Comparison of ENCODE assay signal across 8 mouse cellular contexts in the genomic region with DNA sequence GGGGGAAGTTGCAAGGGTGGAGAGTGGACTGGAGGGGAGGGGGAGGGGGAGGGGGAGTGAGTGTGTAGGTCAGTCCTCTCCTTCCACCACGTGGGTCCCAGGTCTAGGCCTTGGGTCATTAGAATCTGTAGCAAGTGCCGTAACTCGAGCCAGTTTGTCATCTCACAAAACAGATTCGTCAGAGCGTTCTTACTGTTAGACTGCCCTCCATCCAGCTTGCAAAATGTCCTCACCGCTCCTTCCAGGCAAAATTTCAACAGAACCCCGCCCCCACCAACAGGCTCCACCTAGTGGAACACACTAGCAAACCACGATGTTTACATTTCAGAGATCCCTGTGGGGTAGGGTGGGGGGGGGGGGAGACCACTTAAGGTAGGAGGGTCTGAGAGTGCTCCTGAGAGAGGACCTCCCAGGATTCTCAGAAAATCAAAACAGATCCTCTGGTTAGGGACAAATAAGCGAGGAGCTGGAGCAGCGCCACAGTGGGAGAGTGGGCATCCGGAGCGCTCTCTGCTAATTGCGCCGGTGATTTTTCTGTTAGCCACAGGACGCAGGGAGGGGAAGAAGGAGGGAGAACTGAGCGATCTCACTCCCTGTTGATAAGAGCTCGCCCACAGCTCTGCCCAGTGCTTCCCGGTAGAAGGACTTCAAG. TPM values are rescaled to one million over a fixed set of nuclear protein-coding genes. Genes with fewer than 3 reads are reported as not detected.
A peak's percentile ranks its signal among the peaks of the same experiment; 100 is the strongest.
DNase-seq lines count a peak whose midpoint lies in the region; ATAC-seq and TF ChIP-seq lines count a peak whose summit lies in the region.

No protein-coding gene starts in this region.

- DNase-seq in heart, adult 11 months, result peak; percentile 95
- no peak for DNase-seq in heart, postnatal 25 days (ENCODE audit: low spot score)
- DNase-seq in brain, embryonic 14.5 days (ENCODE audit: low read depth), result peak; percentile 80
- peak; percentile 57 to 71 for DNase-seq in heart, postnatal 14 days
- DNase-seq in left cerebral cortex, postnatal 10 days (ENCODE audit: extremely low spot score in 1 of 2, low spot score in 2 of 2), result peak; percentile 41 to 76
- peak; percentile 71 to 78 for DNase-seq in right cerebral cortex, postnatal 10 days (ENCODE audit: low spot score in 2 of 2)

- TF ChIP-seq POLR2A in brain, embryonic 14.5 days (IDR thresholded peaks at IDR 0.05; ENCODE audit: borderline replicate concordance, extremely low read depth, insufficient read depth, insufficient read length, poor library complexity, severe bottlenecking), result no peak

- ATAC-seq in erythroid progenitor cell, adult 5-6 weeks (replicated peaks; ENCODE audit: low FRiP score, poor library complexity, severe bottlenecking), result peak; percentile 68
- peak; percentile 51 for ATAC-seq in megakaryocyte, adult 5-6 weeks (ENCODE audit: poor library complexity, severe bottlenecking)

- peak; percentile 59; the same call in 1 of the 2 replicates for TF ChIP-seq CTCF in brain, embryonic 14.5 days (IDR thresholded peaks at IDR 0.05; ENCODE audit: borderline replicate concordance, extremely low read depth, insufficient read depth, insufficient read length)

- intact Hi-C loops in heart, postnatal 25 days (cut with DNase I), result no loop called here
- intact Hi-C loops in heart, postnatal 14 days (cut with DNase I), result no loop called here
- intact Hi-C loops in left cerebral cortex, postnatal 10 days (cut with DNase I), result no loop called here

RNA-seq across cellular contexts. Expression of a gene that starts 16.4 kb away (rescaled TPM):
- not detected for total RNA-seq in heart, postnatal 25 days (2021)
- polyA plus RNA-seq in brain, embryonic 14.5 days (2012; rRNA removed), result not detected in 2 replicates
- not detected in 2 replicates for total RNA-seq in erythroid progenitor cell, adult 5-6 weeks (2015; ENCODE audit: low replicate concordance)
- not detected in 2 replicates for total RNA-seq in erythroid progenitor cell, adult 5-6 weeks (2017; ENCODE audit: low replicate concordance)
- not detected for total RNA-seq in heart, postnatal 14 days (2021)
- total RNA-seq in left cerebral cortex, postnatal 10 days (2021), result not detected
- total RNA-seq in megakaryocyte, adult 5-6 weeks (2015), result not detected in 2 replicates
- not detected in 2 replicates for total RNA-seq in megakaryocyte, adult 5-6 weeks (2017)

RNA-seq across cellular contexts. Expression of a gene that starts 19.5 kb away (rescaled TPM):
- 1 to 10 TPM; 2.3 to 3.1 TPM for total RNA-seq in heart, postnatal 25 days (2021)
- polyA plus RNA-seq in brain, embryonic 14.5 days (2012; rRNA removed), result 6.8 and 9.4 TPM in 2 replicates
- total RNA-seq in erythroid progenitor cell, adult 5-6 weeks (2015; ENCODE audit: low replicate concordance), result 0.42 TPM in 1 of 2 replicates, not detected in the other
- 0.51 and 0.53 TPM in 2 replicates for total RNA-seq in erythroid progenitor cell, adult 5-6 weeks (2017; ENCODE audit: low replicate concordance)
- 1 to 10 TPM; 1.5 to 1.8 TPM for total RNA-seq in heart, postnatal 14 days (2021)
- 1 to 10 TPM; 1.0 to 1.3 TPM for total RNA-seq in left cerebral cortex, postnatal 10 days (2021)
- not detected in 2 replicates for total RNA-seq in megakaryocyte, adult 5-6 weeks (2015)
- total RNA-seq in megakaryocyte, adult 5-6 weeks (2017), result not detected in 2 replicates

RNA-seq across cellular contexts. Expression of a gene that starts 54.0 kb away (rescaled TPM):
- total RNA-seq in heart, postnatal 25 days (2021), result 10 to 100 TPM; 57.2 to 60.6 TPM
- 29.6 and 29.9 TPM in 2 replicates for polyA plus RNA-seq in brain, embryonic 14.5 days (2012; rRNA removed)
- total RNA-seq in erythroid progenitor cell, adult 5-6 weeks (2015; ENCODE audit: low replicate concordance), result 8.6 and 11.3 TPM in 2 replicates
- 6.8 and 8.5 TPM in 2 replicates for total RNA-seq in erythroid progenitor cell, adult 5-6 weeks (2017; ENCODE audit: low replicate concordance)
- 10 to 100 TPM; 64.1 to 67.6 TPM for total RNA-seq in heart, postnatal 14 days (2021)
- 10 to 100 TPM; 29.9 to 30.9 TPM for total RNA-seq in left cerebral cortex, postnatal 10 days (2021)
- total RNA-seq in megakaryocyte, adult 5-6 weeks (2015), result 15.5 and 17.8 TPM in 2 replicates
- total RNA-seq in megakaryocyte, adult 5-6 weeks (2017), result 13.5 and 19.3 TPM in 2 replicates

RNA-seq across cellular contexts. Expression of a gene that starts 56.5 kb away (rescaled TPM):
- 10 to 100 TPM; 31.4 to 37.7 TPM for total RNA-seq in heart, postnatal 25 days (2021)
- 165 and 183 TPM in 2 replicates for polyA plus RNA-seq in brain, embryonic 14.5 days (2012; rRNA removed)
- 261 and 280 TPM in 2 replicates for total RNA-seq in erythroid progenitor cell, adult 5-6 weeks (2015; ENCODE audit: low replicate concordance)
- 596 and 607 TPM in 2 replicates for total RNA-seq in erythroid progenitor cell, adult 5-6 weeks (2017; ENCODE audit: low replicate concordance)
- 10 to 100 TPM; 40.6 to 45.0 TPM for total RNA-seq in heart, postnatal 14 days (2021)
- total RNA-seq in left cerebral cortex, postnatal 10 days (2021), result 100 to 1,000 TPM; 125 to 131 TPM
- 115 and 130 TPM in 2 replicates for total RNA-seq in megakaryocyte, adult 5-6 weeks (2015)
- total RNA-seq in megakaryocyte, adult 5-6 weeks (2017), result 283 and 293 TPM in 2 replicates
